Mouse (Mus musculus): Measurements from ENCODE around the gene Sympk.

DNA sequence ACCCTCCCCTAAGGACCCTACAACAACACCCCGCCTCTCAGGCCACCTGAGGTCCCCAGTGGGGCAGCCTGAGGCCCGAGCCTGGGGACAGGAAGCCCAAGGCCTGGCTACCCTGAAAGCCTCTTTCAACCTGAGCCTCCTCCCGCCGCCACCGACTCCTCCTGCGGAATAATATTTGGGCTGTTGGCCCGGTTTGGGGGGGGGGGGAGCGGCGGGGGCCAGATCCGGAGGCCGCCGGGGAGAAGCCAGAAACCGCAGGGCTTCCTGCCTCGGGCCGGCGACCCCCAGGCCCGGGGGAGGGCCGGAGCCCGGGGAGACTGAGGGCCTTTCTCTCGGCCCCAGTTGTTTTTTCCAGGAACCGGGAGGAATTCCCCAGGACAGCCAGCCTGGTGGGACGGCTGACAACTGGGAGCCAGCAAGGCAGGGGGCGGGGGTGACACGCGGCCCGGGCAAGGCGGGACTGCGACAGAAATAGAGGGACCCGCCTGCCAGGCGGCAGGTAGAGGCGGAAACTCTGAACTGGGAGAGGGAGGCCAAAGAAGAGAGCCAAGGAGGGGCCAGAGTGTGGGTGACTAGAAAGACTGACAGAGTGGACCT, 12.1 kb upstream of the Sympk start:
- TF ChIP-seq POLR2A (IDR thresholded peaks at IDR 0.05; ENCODE audit: extremely low read depth, insufficient read depth, low read length) = no peak
- TF ChIP-seq CTCF (IDR thresholded peaks at IDR 0.05; ENCODE audit: extremely low read depth, insufficient read depth, low read length) = no peak
